Mouse (Mus musculus) ovary, postnatal 36 days (tissue): ENCODE results near the gene Ppif.
A peak's percentile ranks its signal among the peaks of the same experiment; 100 is the strongest.

ENCODE experiments used
- DNase-seq: peaks from one replicate; pipeline ENCODE4 v3.0.0; 2022; ENCODE audit warnings: low spot score, mixed read lengths

The Ppif gene

GRCm38 (mm10) chr14:25736589-25736988, 42.6 kb downstream of the Ppif start:
- DNase-seq = peak; percentile 58

- DNase-seq = no peak
Measured at GRCm38 (mm10) chr14:25738591-25739001, 44.6 kb downstream of the Ppif start.

- DNase-seq = no peak
Measured at GRCm38 (mm10) chr14:25739957-25740565, 46.1 kb downstream of the Ppif start.

- no peak for DNase-seq
Measured at GRCm38 (mm10) chr14:25741211-25741610, 47.3 kb downstream of the Ppif start.

- DNase-seq = no peak
Measured at GRCm38 (mm10) chr14:25741840-25742367, 48.0 kb downstream of the Ppif start.

GRCm38 (mm10) chr14:25742943-25743342, 49.0 kb downstream of the Ppif start:
- no peak for DNase-seq

GRCm38 (mm10) chr14:25745365-25746184, 51.6 kb downstream of the Ppif start:
- DNase-seq = no peak

- DNase-seq = no peak
Measured at GRCm38 (mm10) chr14:25746371-25746770, 52.4 kb downstream of the Ppif start.

GRCm38 (mm10) chr14:25746971-25747945, 53.3 kb downstream of the Ppif start:
- no peak for DNase-seq

- no peak for DNase-seq
Measured at GRCm38 (mm10) chr14:25747996-25748756, 54.2 kb downstream of the Ppif start.

GRCm38 (mm10) chr14:25749143-25749909, 55.4 kb downstream of the Ppif start:
- DNase-seq = peak; percentile 51
